Mouse (Mus musculus): ENCODE data around the gene Scap. TPM values are rescaled to one million over a fixed set of nuclear protein-coding genes. Genes with fewer than 3 reads are reported as not detected.

Scap gene
- polyA plus RNA-seq (2012; rRNA removed), result 42.4 and 43.4 TPM in 2 replicates

DNA sequence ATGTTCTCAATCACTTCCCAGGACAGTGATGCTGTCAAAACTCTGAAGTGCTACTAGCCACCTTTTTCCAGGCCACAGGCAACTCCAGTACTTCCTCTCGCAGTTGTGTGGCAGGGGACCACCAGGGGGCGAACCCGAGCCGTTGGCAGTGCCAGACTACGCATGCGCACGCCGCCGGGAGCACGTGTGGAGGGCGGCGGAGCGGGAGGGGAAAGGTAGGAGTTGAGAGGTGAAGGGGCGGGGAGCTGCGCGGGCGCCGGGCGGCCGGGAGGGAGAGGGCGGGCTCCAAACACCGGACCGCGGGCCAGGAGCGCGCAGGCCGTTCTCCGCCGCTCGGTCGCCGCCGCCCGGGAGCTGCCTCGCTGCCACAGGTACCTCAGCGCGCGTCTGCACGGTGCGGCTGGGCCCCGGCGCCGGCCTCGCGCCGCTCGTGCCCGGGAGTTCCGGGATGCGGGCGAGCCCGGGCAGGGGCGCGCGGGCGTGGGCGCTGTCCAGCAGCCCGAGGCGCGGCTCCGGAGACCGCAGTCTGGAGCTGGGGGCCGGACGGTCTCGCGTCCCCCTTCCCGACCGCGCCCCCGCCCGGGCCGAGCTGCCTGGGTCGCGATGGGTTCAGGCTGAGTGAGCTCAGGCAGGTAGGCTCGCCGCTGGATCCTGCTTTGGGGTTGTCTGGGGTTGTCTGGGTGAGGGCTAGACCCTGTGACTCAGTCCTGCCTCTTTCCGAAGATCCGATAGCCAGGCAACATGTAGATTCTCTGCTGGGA lies at the start of gene Scap:
Gene Scap (plus strand): TSS at position 154 of the 761 bp plus-strand sequence.

GRCm38 (mm10) chr9:110304969-110305651 lies 28.0 kb upstream of the Scap start, which contains the start of gene Elp6:
Elp6 (plus strand) TSS chr9:110305173.

GRCm38 (mm10) chr9:110408099-110408773 lies 75.1 kb downstream of the Scap start, which contains the start of gene Ptpn23:
Ptpn23 (minus strand) TSS chr9:110408213.

GRCm38 (mm10) chr9:110419511-110420112 lies 86.5 kb downstream of the Scap start, which contains the start of gene Ngp:
Ngp (plus strand) TSS chr9:110419747.

Other genes starting within 250 kb of the Scap start
- 7.0 and 7.8 TPM in 2 replicates for gene Smarcc1, start 215.6 kb upstream of the Scap start, polyA plus RNA-seq (2012; rRNA removed)
- 24.5 and 29.0 TPM in 2 replicates for gene Dhx30, start 215.5 kb upstream of the Scap start, polyA plus RNA-seq (2012; rRNA removed)
- gene Cspg5, start 89.5 kb upstream of the Scap start, polyA plus RNA-seq (2012; rRNA removed), result 0.38 and 0.63 TPM in 2 replicates
- 6.5 and 7.2 TPM in 2 replicates for gene Elp6, start 28.1 kb upstream of the Scap start, polyA plus RNA-seq (2012; rRNA removed)
- 34.9 and 36.8 TPM in 2 replicates for gene Ptpn23, start 74.9 kb downstream of the Scap start, polyA plus RNA-seq (2012; rRNA removed)
- 0.21 TPM in 1 of 2 replicates, not detected in the other for gene Ngp, start 86.5 kb downstream of the Scap start, polyA plus RNA-seq (2012; rRNA removed)
- 6.8 TPM in 2 replicates for gene Klhl18, start 143.4 kb downstream of the Scap start, polyA plus RNA-seq (2012; rRNA removed)
- gene Kif9, start 143.7 kb downstream of the Scap start, polyA plus RNA-seq (2012; rRNA removed), result 0.26 and 0.32 TPM in 2 replicates
- 9.4 and 11.4 TPM in 2 replicates for gene Setd2, start 199.3 kb downstream of the Scap start, polyA plus RNA-seq (2012; rRNA removed)

Data from stomach, adult 2 months (tissue).